Mouse (Mus musculus): Measurements from ENCODE around the gene Cd151.

Cd151 gene

GRCm38 (mm10) chr7:141459301-141459711 lies 7.9 kb upstream of the Cd151 start:
- no peak for DNase-seq

GRCm38 (mm10) chr7:141460001-141460390 lies 7.2 kb upstream of the Cd151 start:
- no peak for DNase-seq

- no peak for DNase-seq
These were observed 6.6 kb upstream of the Cd151 start, which contains the start of gene Cracr2b for GRCm38 (mm10) chr7:141460391-141461113. Gene Cracr2b (plus strand): TSS chr7:141461094.

GRCm38 (mm10) chr7:141461521-141462332 lies 5.5 kb upstream of the Cd151 start:
- no peak for DNase-seq

- no peak for DNase-seq
These were observed 4.8 kb upstream of the Cd151 start for GRCm38 (mm10) chr7:141462333-141462821.

GRCm38 (mm10) chr7:141463824-141464602 lies 3.2 kb upstream of the Cd151 start:
- no peak for DNase-seq

GRCm38 (mm10) chr7:141464603-141465201 lies 2.5 kb upstream of the Cd151 start:
- peak; percentile 58 for DNase-seq

GRCm38 (mm10) chr7:141465388-141466044 lies 1.7 kb upstream of the Cd151 start:
- no peak for DNase-seq

GRCm38 (mm10) chr7:141466045-141466394 lies 1.2 kb upstream of the Cd151 start:
- no peak for DNase-seq

GRCm38 (mm10) chr7:141466607-141467148 lies 514 bp upstream of the Cd151 start:
- no peak for DNase-seq

GRCm38 (mm10) chr7:141468164-141468521 lies 951 bp downstream of the Cd151 start:
- DNase-seq, result no peak

- DNase-seq, result peak; percentile 63 to 72
These were observed 1.5 kb downstream of the Cd151 start for GRCm38 (mm10) chr7:141468522-141469211.

- DNase-seq, result no peak
These were observed 2.2 kb downstream of the Cd151 start for GRCm38 (mm10) chr7:141469352-141469751.

GRCm38 (mm10) chr7:141469901-141470636 lies 2.9 kb downstream of the Cd151 start:
- no peak for DNase-seq

- no peak for DNase-seq
These were observed 3.4 kb downstream of the Cd151 start for GRCm38 (mm10) chr7:141470637-141470944.

GRCm38 (mm10) chr7:141471236-141471635 lies 4.0 kb downstream of the Cd151 start:
- no peak for DNase-seq

GRCm38 (mm10) chr7:141472226-141472625 lies 5.0 kb downstream of the Cd151 start:
- no peak for DNase-seq

GRCm38 (mm10) chr7:141472763-141473162 lies 5.6 kb downstream of the Cd151 start:
- DNase-seq, result no peak

GRCm38 (mm10) chr7:141474160-141474559 lies 7.0 kb downstream of the Cd151 start:
- DNase-seq, result no peak

- peak; percentile 86 to 90 for DNase-seq
These were observed 8.0 kb downstream of the Cd151 start, which contains the start of the genes Polr2l and Tspan4 for GRCm38 (mm10) chr7:141475011-141475804. Gene Polr2l (minus strand): TSS chr7:141475132. Gene Tspan4 (plus strand): TSS chr7:141475240.

Data from B cell, adult 2 months (primary cell).